Mouse (Mus musculus): ENCODE data around the gene Iqsec1. TPM values are rescaled to one million over a fixed set of nuclear protein-coding genes. Genes with fewer than 3 reads are reported as not detected.

Iqsec1 gene
- polyA plus RNA-seq, 1 experiment from 2014 or later, result 14.6 TPM

DNA sequence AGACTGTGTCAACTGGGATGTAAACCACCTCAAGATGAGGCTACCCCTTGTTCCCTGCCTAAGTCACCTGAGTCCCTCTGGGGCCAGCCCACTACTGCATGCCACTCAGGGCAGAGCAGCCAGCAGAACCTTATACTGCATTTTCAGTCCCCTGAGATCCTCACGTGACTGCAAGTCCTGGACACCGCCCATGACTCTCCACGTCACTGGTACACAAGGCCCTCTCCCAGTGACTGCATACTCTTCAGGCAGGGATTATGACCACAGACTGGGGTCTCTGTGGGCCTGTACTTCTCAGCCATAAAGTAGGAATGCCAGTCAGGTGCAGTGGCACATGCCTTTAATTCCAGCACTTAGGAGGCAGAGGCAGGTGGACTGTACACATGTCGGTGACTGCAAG, 281.3 kb downstream of the Iqsec1 start:
- 87% methylated on average over 4 of the region's 4 CpGs for WGBS
- H3K9me3 ChIP-seq (ENCODE audit: control insufficient read depth, low read length), result no peaks in the 10 kb centered on the region
- no peak for ATAC-seq (ENCODE audit: low FRiP score)
- no peak overlapping the region for H3K27ac ChIP-seq (ENCODE audit: low read depth, low read length)
- H3K27me3 ChIP-seq (ENCODE audit: control insufficient read depth, insufficient read depth, low read length), result no peaks in the 10 kb centered on the region
- DNase-seq (ENCODE audit: low spot score, missing footprints), result no peak
- H3K36me3 ChIP-seq (ENCODE audit: control insufficient read depth, insufficient read depth, low read length), result no peaks in the 10 kb centered on the region
- H3K9ac ChIP-seq (ENCODE audit: low read length), result no peak overlapping the region
- H3K4me2 ChIP-seq, result no peak overlapping the region
- peaks cover 40% of the 10 kb centered on the region for H3K4me1 ChIP-seq (ENCODE audit: control insufficient read depth, insufficient read depth, low read length)
- H3K4me3 ChIP-seq (ENCODE audit: low read depth, low read length), result no peak overlapping the region

DNA sequence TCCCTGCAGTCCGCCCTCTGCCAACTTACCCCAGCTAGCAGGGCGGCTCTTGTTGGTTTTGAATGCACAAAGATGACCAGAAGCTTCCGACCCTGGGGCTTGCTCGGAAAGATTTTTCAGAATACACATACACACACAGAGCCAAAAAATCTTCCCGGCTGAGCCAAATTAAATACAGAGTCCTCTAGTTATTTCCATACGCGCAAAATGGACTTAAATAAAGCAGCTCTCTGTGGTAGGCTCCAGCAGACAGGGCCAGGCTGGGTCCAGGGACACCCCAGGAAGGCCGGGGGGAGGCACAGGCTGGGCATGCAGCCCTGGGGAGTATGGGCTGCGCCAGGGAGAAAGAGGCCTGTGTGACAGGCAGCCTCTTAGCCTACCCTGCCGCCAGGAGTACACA, 282.0 kb downstream of the Iqsec1 start:
- H3K4me1 ChIP-seq (ENCODE audit: control insufficient read depth, insufficient read depth, low read length), result peaks cover 34% of the 10 kb centered on the region
- no peaks in the 10 kb centered on the region for H3K36me3 ChIP-seq (ENCODE audit: control insufficient read depth, insufficient read depth, low read length)
- H3K9me3 ChIP-seq (ENCODE audit: control insufficient read depth, low read length), result no peaks in the 10 kb centered on the region
- no peaks in the 10 kb centered on the region for H3K27me3 ChIP-seq (ENCODE audit: control insufficient read depth, insufficient read depth, low read length)
- H3K9ac ChIP-seq (ENCODE audit: low read length), result no peak overlapping the region
- WGBS, result 82% methylated on average over 10 of the region's 10 CpGs
- no peak overlapping the region for H3K4me3 ChIP-seq (ENCODE audit: low read depth, low read length)
- no peak overlapping the region for H3K27ac ChIP-seq (ENCODE audit: low read depth, low read length)
- H3K4me2 ChIP-seq, result no peak overlapping the region
- ATAC-seq (ENCODE audit: low FRiP score) (no peak), DNase-seq (ENCODE audit: low spot score, missing footprints) (no peak)

DNA sequence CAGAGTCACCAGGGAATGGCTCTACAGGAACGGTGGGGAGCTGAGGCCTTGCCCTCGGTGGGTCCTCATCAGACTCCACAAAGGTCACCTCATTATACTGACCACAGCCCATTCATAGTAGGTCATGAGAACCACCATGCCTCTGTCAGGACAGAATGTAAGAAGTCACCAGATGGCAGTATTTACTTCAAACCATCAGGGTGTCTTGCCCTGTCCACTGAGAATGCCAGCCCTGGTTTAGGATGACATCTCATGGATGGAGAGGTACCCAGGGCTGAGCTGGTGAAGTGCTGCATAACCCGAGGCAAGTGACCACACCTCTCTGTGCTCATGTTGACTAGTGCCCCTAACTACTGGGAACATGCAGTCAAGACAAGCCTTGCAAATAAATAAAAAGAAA, 282.7 kb downstream of the Iqsec1 start:
- Histone ChIP-seq H3K4me1 (ENCODE audit: control insufficient read depth, insufficient read depth, low read length) (peaks cover 26% of the 10 kb centered on the region), H3K27me3 (ENCODE audit: control insufficient read depth, insufficient read depth, low read length) (no peaks in the 10 kb centered on the region), H3K4me2 (no peak overlapping the region), H3K9me3 (ENCODE audit: control insufficient read depth, low read length) (no peaks in the 10 kb centered on the region), H3K36me3 (ENCODE audit: control insufficient read depth, insufficient read depth, low read length) (no peaks in the 10 kb centered on the region), H3K27ac (ENCODE audit: low read depth, low read length) (no peak overlapping the region), H3K4me3 (ENCODE audit: low read depth, low read length) (no peak overlapping the region), H3K9ac (ENCODE audit: low read length) (no peak overlapping the region)
- 77% methylated on average over 3 of the region's 3 CpGs for WGBS
- ATAC-seq (ENCODE audit: low FRiP score) (no peak), DNase-seq (ENCODE audit: low spot score, missing footprints) (no peak)

DNA sequence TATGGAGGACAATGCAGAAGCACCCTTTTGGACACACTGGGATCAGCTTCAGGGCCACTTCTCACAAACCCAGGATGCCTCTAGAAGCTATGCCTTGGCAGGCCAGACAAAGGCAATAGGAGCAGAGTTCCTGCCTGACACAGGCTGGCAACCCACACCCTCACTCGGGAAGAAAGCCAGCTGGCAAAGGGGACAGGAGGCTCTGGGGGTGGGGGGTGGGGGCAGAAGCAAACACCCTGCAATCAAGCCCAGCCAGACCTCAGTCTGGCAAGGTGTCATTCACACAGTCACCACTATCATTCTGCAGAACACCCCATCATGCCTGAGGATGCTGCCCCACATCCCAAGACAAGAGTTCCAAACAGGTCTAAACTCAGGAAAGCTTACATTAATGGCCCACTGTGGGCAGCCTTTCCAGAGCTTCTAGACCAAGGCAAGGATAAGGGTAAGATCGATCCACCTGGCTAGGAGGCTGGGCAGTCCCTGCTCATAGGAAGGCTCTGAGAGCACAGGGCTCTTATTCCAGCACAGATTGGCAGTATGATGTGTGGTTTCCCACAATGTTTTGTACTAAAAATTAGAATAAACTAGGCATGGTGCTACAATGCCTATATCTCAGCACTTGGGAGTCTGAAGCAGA, 283.7 kb downstream of the Iqsec1 start:
- no peak overlapping the region for H3K4me2 ChIP-seq
- no peaks in the 10 kb centered on the region for H3K9me3 ChIP-seq (ENCODE audit: control insufficient read depth, low read length)
- ATAC-seq (ENCODE audit: low FRiP score) (no peak), DNase-seq (ENCODE audit: low spot score, missing footprints) (no peak)
- H3K36me3 ChIP-seq (ENCODE audit: control insufficient read depth, insufficient read depth, low read length), result no peaks in the 10 kb centered on the region
- no peak overlapping the region for H3K9ac ChIP-seq (ENCODE audit: low read length)
- H3K4me1 ChIP-seq (ENCODE audit: control insufficient read depth, insufficient read depth, low read length), result peaks cover 18% of the 10 kb centered on the region
- no peak overlapping the region for H3K4me3 ChIP-seq (ENCODE audit: low read depth, low read length)
- WGBS, result 85% methylated on average over 2 of the region's 2 CpGs
- no peaks in the 10 kb centered on the region for H3K27me3 ChIP-seq (ENCODE audit: control insufficient read depth, insufficient read depth, low read length)
- H3K27ac ChIP-seq (ENCODE audit: low read depth, low read length), result no peak overlapping the region

DNA sequence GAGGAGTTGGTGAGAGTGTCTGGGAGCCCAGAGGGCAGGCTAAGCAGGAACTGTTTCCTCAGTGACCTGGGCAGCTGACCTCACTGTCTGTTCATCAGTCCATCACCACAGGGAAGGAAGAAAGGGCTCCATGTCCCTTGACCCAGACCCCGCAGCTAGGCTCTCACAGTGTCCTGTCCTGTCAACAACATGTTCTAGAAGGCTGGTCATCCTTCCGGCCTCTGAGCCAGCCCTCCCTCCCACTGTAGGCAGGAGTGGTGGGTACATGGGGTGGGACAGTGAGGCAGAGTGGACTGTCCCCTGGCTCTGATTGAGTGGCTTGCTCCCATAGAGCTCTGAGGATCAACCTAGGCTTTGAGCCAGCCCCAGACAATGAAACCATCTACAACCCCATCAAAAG, 284.7 kb downstream of the Iqsec1 start:
- H3K4me3 ChIP-seq (ENCODE audit: low read depth, low read length), result no peak overlapping the region
- ATAC-seq (ENCODE audit: low FRiP score) (no peak; the same call in 1 of the 2 replicates), DNase-seq (ENCODE audit: low spot score, missing footprints) (no peak)
- H3K9ac ChIP-seq (ENCODE audit: low read length), result no peak overlapping the region
- 42% methylated on average over 2 of the region's 2 CpGs for WGBS
- H3K27me3 ChIP-seq (ENCODE audit: control insufficient read depth, insufficient read depth, low read length), result no peaks in the 10 kb centered on the region
- no peaks in the 10 kb centered on the region for H3K36me3 ChIP-seq (ENCODE audit: control insufficient read depth, insufficient read depth, low read length)
- H3K9me3 ChIP-seq (ENCODE audit: control insufficient read depth, low read length), result no peaks in the 10 kb centered on the region
- peak overlapping the region; percentile 4; the same call in 1 of the 2 replicates for H3K27ac ChIP-seq (ENCODE audit: low read depth, low read length)
- H3K4me2 ChIP-seq, result no peak overlapping the region
- H3K4me1 ChIP-seq (ENCODE audit: control insufficient read depth, insufficient read depth, low read length), result peaks cover 18% of the 10 kb centered on the region

DNA sequence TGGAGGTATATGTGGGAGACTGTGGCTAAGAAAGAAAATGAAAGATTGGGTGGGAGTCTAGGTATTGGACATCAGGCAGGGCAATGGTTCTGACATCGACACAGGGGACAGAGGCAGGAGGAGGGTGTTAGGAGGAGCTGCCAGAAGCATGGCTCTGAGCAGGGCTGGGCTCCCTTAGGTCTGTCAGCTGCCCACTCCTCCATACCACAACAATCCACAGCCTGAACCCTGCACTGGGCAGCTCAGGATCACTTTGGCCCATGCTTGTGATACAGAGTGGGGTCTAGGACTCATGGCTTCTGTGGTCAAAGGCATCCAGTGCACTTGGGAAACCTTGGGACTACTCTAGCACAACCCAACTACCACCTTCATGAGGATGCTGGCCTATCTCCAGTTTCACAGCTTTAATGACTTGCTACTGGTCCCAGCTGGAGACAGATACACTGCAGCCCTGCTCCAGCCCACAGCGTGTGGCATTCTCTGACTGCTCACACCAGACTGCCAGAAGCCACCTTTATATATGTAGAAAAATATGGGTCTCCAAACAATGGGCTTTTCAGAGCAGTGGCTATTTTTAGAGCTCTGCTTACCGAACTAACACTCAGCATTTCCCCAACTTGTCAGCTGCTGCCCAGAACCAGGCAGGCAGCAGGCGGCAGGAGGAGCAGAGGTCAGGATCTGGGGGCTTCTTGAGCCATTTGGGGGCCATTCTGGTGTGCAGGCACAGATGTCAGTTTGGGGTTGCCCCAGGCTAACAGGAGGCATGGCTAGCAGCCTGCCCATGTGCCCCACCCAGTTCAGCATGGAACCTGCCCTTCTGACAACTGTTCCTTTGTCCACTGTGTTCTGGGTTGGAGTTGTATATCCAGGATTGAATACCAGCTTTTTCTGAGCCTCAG, 285.4 kb downstream of the Iqsec1 start:
- H3K27ac ChIP-seq (ENCODE audit: low read depth, low read length), result peak overlapping the region; percentile 4; the same call in 1 of the 2 replicates
- no peaks in the 10 kb centered on the region for H3K9me3 ChIP-seq (ENCODE audit: control insufficient read depth, low read length)
- H3K9ac ChIP-seq (ENCODE audit: low read length), result no peak overlapping the region
- H3K27me3 ChIP-seq (ENCODE audit: control insufficient read depth, insufficient read depth, low read length), result no peaks in the 10 kb centered on the region
- no peak for DNase-seq (ENCODE audit: low spot score, missing footprints)
- WGBS, result 47% methylated on average over 4 of the region's 4 CpGs
- H3K4me3 ChIP-seq (ENCODE audit: low read depth, low read length), result no peak overlapping the region
- H3K36me3 ChIP-seq (ENCODE audit: control insufficient read depth, insufficient read depth, low read length), result no peaks in the 10 kb centered on the region
- H3K4me2 ChIP-seq, result no peak overlapping the region
- ATAC-seq (ENCODE audit: low FRiP score), result no peak
- peaks cover 18% of the 10 kb centered on the region for H3K4me1 ChIP-seq (ENCODE audit: control insufficient read depth, insufficient read depth, low read length)

DNA sequence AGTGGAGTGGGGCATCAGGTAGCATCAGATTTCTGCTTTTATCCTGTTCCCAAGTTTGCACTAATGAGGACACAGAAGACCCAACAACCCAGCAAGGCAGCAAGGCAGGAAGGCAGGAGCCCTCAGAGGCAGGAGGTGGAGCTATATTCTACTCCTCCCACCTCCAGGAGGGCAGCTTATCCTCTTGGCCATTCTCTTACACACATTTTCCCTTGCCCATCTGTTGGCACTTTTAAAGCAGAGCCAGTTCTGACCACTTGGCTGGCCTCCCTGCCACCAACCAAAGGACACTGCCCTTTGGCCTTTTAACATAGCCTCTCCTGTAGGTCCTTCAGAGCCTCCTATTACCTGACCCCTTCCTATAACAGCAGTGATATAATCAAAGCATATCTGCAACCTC, 286.3 kb downstream of the Iqsec1 start:
- Histone ChIP-seq H3K9me3 (ENCODE audit: control insufficient read depth, low read length) (no peaks in the 10 kb centered on the region), H3K4me1 (ENCODE audit: control insufficient read depth, insufficient read depth, low read length) (peaks cover 18% of the 10 kb centered on the region), H3K4me3 (ENCODE audit: low read depth, low read length) (no peak overlapping the region), H3K27me3 (ENCODE audit: control insufficient read depth, insufficient read depth, low read length) (no peaks in the 10 kb centered on the region), H3K36me3 (ENCODE audit: control insufficient read depth, insufficient read depth, low read length) (no peaks in the 10 kb centered on the region), H3K9ac (ENCODE audit: low read length) (no peak overlapping the region), H3K4me2 (no peak overlapping the region), H3K27ac (ENCODE audit: low read depth, low read length) (no peak overlapping the region)
- no peak for DNase-seq (ENCODE audit: low spot score, missing footprints)
- no peak for ATAC-seq (ENCODE audit: low FRiP score)

DNA sequence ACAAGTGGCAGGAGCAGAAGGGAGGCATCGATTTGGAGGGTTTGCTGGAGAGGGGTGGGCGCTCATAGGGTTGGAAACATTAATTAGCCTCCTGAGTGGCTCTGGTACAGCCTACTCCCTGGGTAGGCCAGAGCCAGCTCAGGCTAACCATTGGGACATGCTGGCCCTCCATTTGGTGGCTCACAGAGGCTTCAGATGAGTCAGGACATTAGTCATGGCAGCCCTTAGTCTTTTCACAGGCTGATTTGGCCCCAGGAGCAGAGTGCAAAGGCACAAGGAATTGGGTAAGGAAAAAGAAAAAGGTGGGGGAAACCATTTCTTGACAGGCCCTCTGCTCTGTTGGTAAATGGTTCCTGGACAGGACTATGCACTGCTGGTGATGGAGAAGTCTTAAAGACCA, 287.1 kb downstream of the Iqsec1 start:
- Histone ChIP-seq H3K4me1 (ENCODE audit: control insufficient read depth, insufficient read depth, low read length) (peaks cover 18% of the 10 kb centered on the region), H3K27me3 (ENCODE audit: control insufficient read depth, insufficient read depth, low read length) (no peaks in the 10 kb centered on the region), H3K4me2 (no peak overlapping the region), H3K9ac (ENCODE audit: low read length) (no peak overlapping the region), H3K9me3 (ENCODE audit: control insufficient read depth, low read length) (no peaks in the 10 kb centered on the region), H3K27ac (ENCODE audit: low read depth, low read length) (no peak overlapping the region), H3K4me3 (ENCODE audit: low read depth, low read length) (no peak overlapping the region), H3K36me3 (ENCODE audit: control insufficient read depth, insufficient read depth, low read length) (no peaks in the 10 kb centered on the region)
- no peak for DNase-seq (ENCODE audit: low spot score, missing footprints)
- ATAC-seq (ENCODE audit: low FRiP score), result no peak
- 88% methylated on average over 2 of the region's 2 CpGs for WGBS

DNA sequence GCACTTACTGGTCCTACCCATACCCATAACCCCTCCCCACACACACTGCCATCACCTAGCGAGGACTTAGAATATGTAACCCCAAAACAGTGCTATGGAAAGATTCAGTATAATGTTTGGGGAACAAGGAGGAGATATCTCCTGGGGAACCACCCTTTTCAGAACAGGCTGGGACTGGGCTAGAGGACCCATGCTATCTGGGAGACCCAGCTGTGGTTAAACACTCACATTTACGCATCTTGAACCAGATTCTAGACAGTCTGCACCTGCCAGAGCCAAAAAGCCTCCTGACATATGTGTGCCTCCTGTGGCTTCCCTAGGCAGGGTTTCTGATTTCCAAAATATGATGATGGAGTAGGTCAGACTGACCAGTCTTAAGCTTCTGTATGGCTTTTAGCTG, 287.7 kb downstream of the Iqsec1 start:
- Histone ChIP-seq H3K4me3 (ENCODE audit: low read depth, low read length) (no peak overlapping the region), H3K4me2 (no peak overlapping the region), H3K27me3 (ENCODE audit: control insufficient read depth, insufficient read depth, low read length) (no peaks in the 10 kb centered on the region), H3K9me3 (ENCODE audit: control insufficient read depth, low read length) (no peaks in the 10 kb centered on the region), H3K36me3 (ENCODE audit: control insufficient read depth, insufficient read depth, low read length) (no peaks in the 10 kb centered on the region), H3K4me1 (ENCODE audit: control insufficient read depth, insufficient read depth, low read length) (peaks cover 18% of the 10 kb centered on the region), H3K9ac (ENCODE audit: low read length) (no peak overlapping the region), H3K27ac (ENCODE audit: low read depth, low read length) (no peak overlapping the region)
- 88% methylated on average over 2 of the region's 2 CpGs for WGBS
- DNase-seq (ENCODE audit: low spot score, missing footprints) (no peak), ATAC-seq (ENCODE audit: low FRiP score) (no peak)
